Mouse (Mus musculus) G1E (cell line): ENCODE results near the gene Ube2l3. TPM values are rescaled to one million over a fixed set of nuclear protein-coding genes. Genes with fewer than 3 reads are reported as not detected.

ENCODE experiments used
- ATAC-seq: 2 replicates; pipeline ENCODE4 v1.8.0; 2016; ENCODE audit warnings: mild to moderate bottlenecking; ENCODE audit not compliant: insufficient number of reproducible peaks, poor library complexity, low FRiP score, severe bottlenecking; ENCODE audit errors: extremely low read depth
- DNase-seq: peaks from one replicate; pipeline ENCODE4 v3.0.0; 2012; ENCODE audit warnings: low spot score
- H3K27me3 ChIP-seq: 2 replicates; pipeline ENCODE4 v1.6.1; 2012; ENCODE audit warnings: mild to moderate bottlenecking, low read length, inconsistent platforms; ENCODE audit not compliant: insufficient read depth
- H3K36me3 ChIP-seq: replicated peaks from 2 replicates; pipeline ENCODE3; 2012; ENCODE audit warnings: mild to moderate bottlenecking, inconsistent platforms
- H3K4me1 ChIP-seq: 2 replicates; pipeline ENCODE4 v1.6.1; 2012; ENCODE audit warnings: low read depth, low read length, inconsistent platforms, mixed read lengths; ENCODE audit not compliant: insufficient read depth
- H3K4me3 ChIP-seq: 2 replicates; pipeline ENCODE4 v1.5.1; 2012; ENCODE audit warnings: low read depth, mild to moderate bottlenecking, inconsistent platforms, low read length, moderate library complexity, mixed read lengths
- H3K9me3 ChIP-seq: replicated peaks from 2 replicates; pipeline ENCODE4 v1.6.1; 2012; ENCODE audit warnings: inconsistent platforms
- CTCF ChIP-seq: IDR thresholded peaks from 2 replicates; pipeline ENCODE4 v1.5.1; 2012; ENCODE audit warnings: low read depth, low read length, inconsistent platforms, mixed read lengths
- GATA1 ChIP-seq: IDR thresholded peaks from 2 replicates; pipeline ENCODE4 v1.6.1; 2012; ENCODE audit warnings: borderline replicate concordance, low read length, inconsistent platforms, mixed read lengths
- GATA2 ChIP-seq: IDR thresholded peaks from 2 replicates; pipeline ENCODE4 v1.6.1; 2012; ENCODE audit warnings: low read depth, low read length, inconsistent platforms, borderline replicate concordance
- POLR2AphosphoS5 ChIP-seq: IDR thresholded peaks from 2 replicates; pipeline ENCODE4 v1.6.1; 2012; ENCODE audit warnings: low read depth, low read length, inconsistent platforms; ENCODE audit not compliant: insufficient replicate concordance
- TAL1 ChIP-seq: conservative IDR thresholded peaks from 2 replicates; pipeline ENCODE4 v1.6.1; 2012; ENCODE audit warnings: low read depth, low read length, inconsistent platforms, mixed read lengths
- polyA plus RNA-seq: library from polyadenylated mRNA; stranded (reverse); fragments of >175 nt; gene quantifications from 2 replicates; pipeline ENCODE4 v1.2.3, GENCODE M21; 2012
- total RNA-seq, 2 experiments: library from RNA; stranded (forward) in 1 of 2; stranded (reverse) in 1 of 2; fragments of 200-1000 nt in 1 of 2; fragments of >200 nt in 1 of 2; fragmentation: Nextera tagmentation in 1 of 2; gene quantifications; 2 replicates each; pipeline ENCODE4 v1.2.3; 2014 to 2017

The Ube2l3 gene
- total and polyA plus RNA-seq, 3 experiments: 96.3 to 356 (median 176) TPM

DNA sequence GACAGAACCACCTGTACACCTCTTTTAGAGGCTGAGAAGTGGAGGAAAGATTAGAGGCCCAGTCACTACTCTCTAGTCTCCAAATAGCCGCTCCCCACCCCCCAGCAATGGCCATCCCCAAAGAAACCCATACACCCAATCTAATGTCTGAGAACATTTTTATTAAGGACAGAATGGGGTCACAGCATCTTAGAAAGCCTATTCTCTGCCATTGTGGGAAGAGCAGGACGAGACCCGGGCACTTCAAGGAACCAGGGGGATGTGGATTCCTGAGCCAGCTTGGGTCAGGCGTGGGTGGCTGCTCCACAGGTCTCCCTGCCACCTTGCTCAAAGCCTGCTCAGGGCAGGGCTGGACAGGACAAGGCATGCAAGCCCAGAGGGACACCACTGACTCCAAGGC lies 50.6 kb downstream of the Ube2l3 start:
- no peaks in the 10 kb centered on the region for H3K27me3 ChIP-seq
- ATAC-seq (no peak), DNase-seq (no peak)
- TF ChIP-seq TAL1 (no peak), CTCF (no peak), GATA1 (no peak), GATA2 (no peak), POLR2AphosphoS5 (no peak)
- H3K4me1 ChIP-seq: peaks cover 39% of the 10 kb centered on the region
- no peak overlapping the region for H3K4me3 ChIP-seq
- H3K9me3 ChIP-seq: no peaks in the 10 kb centered on the region
- peaks cover 80% of the 10 kb centered on the region for H3K36me3 ChIP-seq

DNA sequence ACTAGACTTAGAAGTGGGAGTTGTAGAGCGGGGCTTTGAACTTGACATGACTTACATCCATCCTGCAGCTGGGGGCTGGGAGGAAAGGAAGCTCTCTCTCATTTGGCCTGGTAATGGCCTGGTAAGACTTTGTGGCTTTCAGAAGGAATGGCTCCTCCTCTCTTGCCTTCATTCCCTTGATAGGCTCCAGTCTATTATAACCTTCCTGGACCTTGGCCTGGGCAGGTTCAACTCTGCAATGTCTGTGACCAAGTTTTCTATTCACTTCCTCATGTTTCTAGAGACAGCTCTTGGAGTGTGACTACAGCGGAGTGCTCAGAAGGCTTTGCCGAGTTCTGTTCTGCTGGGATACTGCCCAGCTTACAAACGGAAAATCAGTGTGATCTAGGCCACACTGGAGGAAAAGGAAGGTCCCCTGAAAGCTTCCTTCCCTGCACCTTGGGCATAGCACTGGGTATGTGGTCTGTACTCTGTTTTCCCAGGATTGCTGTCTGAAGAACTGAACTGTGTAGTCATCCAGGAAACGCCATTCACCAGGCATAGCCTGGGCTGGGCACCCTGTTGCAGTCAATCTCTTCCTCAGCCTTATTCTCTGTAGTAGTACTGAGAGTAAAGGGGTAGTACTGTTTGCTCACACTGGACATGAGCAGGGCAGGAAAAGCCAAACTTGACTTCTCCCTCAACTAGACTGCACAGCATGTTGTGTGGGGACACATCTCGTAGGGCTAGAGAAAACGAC lies 51.8 kb downstream of the Ube2l3 start:
- no peak for ATAC-seq

DNA sequence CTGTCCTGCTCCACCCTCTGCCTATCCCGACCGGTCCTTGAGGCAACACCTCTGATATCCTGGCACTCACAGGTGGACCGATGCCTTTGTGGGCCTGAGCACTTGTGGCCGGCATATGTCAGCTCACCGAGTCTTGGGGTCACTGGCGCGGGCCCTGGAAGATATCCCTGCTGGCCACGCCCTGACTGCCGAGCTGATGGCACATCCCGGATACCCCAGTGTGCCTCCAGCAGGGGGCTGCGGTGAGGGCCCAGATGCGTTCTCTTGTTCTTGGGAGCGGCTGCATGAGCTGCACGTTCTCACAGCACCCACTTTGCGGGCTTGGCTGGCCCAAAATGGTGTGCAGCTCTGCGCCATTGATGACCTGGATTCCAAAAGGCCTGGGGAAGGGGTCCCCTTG lies 54.4 kb downstream of the Ube2l3 start:
- DNase-seq: peak; percentile 72
- Histone ChIP-seq H3K4me3 (peak overlapping the region; percentile 76), H3K9me3 (no peaks in the 10 kb centered on the region), H3K4me1 (peaks cover 40% of the 10 kb centered on the region), H3K36me3 (peaks cover 67% of the 10 kb centered on the region), H3K27me3 (no peaks in the 10 kb centered on the region)
- TF ChIP-seq GATA2 (no peak), GATA1 (no peak), POLR2AphosphoS5 (no peak)
- peak; percentile 63 for ATAC-seq

More for the DNA sequence above, 51.8 kb downstream of the Ube2l3 start:
- Histone ChIP-seq H3K9me3 (no peaks in the 10 kb centered on the region), H3K36me3 (peaks cover 69% of the 10 kb centered on the region), H3K27me3 (no peaks in the 10 kb centered on the region), H3K4me1 (peaks cover 41% of the 10 kb centered on the region), H3K4me3 (no peak overlapping the region)
- TF ChIP-seq GATA1 (no peak), TAL1 (no peak), GATA2 (no peak), CTCF (no peak), POLR2AphosphoS5 (no peak; the same call in 1 of the 2 replicates)
- no peak for DNase-seq

DNA sequence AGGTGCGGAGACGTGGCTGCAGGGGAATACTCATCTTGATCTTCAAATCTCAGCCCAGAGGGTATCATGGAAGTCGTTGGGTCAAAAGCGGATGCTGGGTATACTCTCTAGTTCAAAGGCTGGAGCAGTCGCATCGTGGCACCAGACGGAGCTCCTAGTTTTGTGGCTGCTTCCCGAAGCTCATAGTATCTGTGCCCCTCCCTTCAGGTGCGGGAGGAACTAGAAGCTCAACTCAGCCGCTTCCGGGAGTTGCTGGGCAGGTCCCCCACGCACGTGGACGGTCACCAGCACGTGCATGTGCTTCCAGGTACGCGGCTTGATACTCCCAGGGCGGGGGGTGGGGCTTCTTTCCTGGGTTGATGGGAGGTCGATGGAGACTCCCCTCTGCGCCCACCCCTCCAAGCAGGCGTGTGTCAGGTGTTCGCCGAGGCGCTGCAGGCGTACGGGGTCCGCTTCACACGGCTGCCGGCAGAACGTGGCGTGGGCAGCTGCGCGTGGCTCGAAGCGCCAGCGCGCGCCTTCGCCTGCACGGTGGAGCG lies 55.0 kb downstream of the Ube2l3 start:
- TF ChIP-seq GATA1 (no peak), CTCF (no peak), POLR2AphosphoS5 (no peak), GATA2 (no peak), TAL1 (no peak)
- Histone ChIP-seq H3K4me1 (peaks cover 40% of the 10 kb centered on the region), H3K4me3 (peak overlapping the region; percentile 76), H3K36me3 (peaks cover 65% of the 10 kb centered on the region), H3K27me3 (no peaks in the 10 kb centered on the region), H3K9me3 (no peaks in the 10 kb centered on the region)
- peak; percentile 67 for DNase-seq
- ATAC-seq: no peak

DNA sequence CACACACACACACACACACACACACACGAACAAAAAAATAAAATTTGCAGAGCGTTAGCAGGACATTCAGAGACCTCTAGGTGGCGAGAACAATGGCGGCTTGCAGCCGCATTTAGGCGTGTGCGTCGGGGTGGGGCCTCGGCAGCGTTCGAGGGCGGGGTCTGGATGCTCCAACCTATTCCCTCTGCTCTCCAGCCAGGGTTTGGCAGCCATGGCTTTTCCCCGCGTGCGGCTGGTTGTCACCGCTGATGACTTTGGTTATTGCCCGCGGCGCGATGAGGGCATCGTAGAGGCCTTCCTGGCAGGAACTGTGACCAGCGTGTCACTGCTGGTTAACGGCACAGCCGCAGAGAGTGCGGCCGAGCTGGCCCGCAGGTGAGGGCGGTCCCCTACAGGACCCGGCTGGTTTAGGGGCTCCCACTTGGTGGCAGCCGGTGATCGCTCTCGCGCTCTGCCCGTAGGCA lies 55.6 kb downstream of the Ube2l3 start, which contains the start of gene Ccdc116:
Gene Ccdc116, minus strand, starts transcription at position 458 of the 464 bp plus-strand sequence.
- Histone ChIP-seq H3K27me3 (no peaks in the 10 kb centered on the region), H3K4me1 (peaks cover 37% of the 10 kb centered on the region), H3K4me3 (peak within 1 kb of the TSS; percentile 76), H3K9me3 (no peaks in the 10 kb centered on the region), H3K36me3 (peaks cover 65% of the 10 kb centered on the region)
- DNase-seq (peak; percentile 86), ATAC-seq (peak; percentile 69)
- TF ChIP-seq POLR2AphosphoS5 (no peak), TAL1 (no peak), CTCF (no peak), GATA1 (no peak), GATA2 (no peak)

DNA sequence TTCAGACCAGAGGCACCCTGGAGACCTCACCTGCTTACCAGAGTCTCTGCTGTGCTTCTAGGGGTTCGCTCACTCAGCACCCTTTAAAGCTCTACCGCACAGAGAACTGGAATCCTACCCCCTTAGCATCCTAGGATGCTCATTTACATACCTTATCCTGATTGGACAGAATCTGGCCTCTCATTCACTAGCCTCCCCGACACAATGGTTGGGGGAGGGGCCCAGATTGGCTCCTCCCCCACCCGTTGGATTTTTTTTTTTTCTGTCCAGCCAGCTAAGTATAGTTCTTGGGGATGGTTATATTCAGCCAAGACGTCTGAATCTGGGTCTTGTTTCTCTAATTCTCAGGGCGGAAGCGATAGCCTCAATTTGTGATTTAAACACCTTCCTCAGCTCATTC lies 58.1 kb downstream of the Ube2l3 start, which contains the start of gene Ydjc:
Gene Ydjc, plus strand, starts transcription at position 283 of the 400 bp plus-strand sequence.
- TF ChIP-seq GATA1 (no peak), CTCF (no peak), GATA2 (no peak), POLR2AphosphoS5 (no peak), TAL1 (no peak)
- Histone ChIP-seq H3K4me3 (no peak within 1 kb of the TSS), H3K27me3 (no peaks in the 10 kb centered on the region), H3K36me3 (peaks cover 50% of the 10 kb centered on the region), H3K9me3 (no peaks in the 10 kb centered on the region), H3K4me1 (peaks cover 37% of the 10 kb centered on the region)
- ATAC-seq (no peak), DNase-seq (peak; percentile 26)
